Mouse (Mus musculus): ENCODE results near the gene Lat. TPM values are rescaled to one million over a fixed set of nuclear protein-coding genes. Genes with fewer than 3 reads are reported as not detected.

Lat gene
- total and polyA plus RNA-seq, 2 experiments: 0.46 to 1.4 TPM

GRCm38 (mm10) chr7:126350748-126351418 lies 18.5 kb downstream of the Lat start:
- H3K36me3 ChIP-seq (ENCODE audit: control insufficient read depth, insufficient read depth, low read length): no peaks in the 10 kb centered on the region
- TF ChIP-seq POLR2A (IDR thresholded peaks at IDR 0.05; ENCODE audit: extremely low read depth, insufficient read depth, low read length) (no peak), CTCF (IDR thresholded peaks at IDR 0.05; ENCODE audit: low read depth, low read length) (no peak)
- DNase-seq (ENCODE audit: extremely low read depth, low read depth, low spot score): no peak
- H3K27ac ChIP-seq (replicated peaks; ENCODE audit: insufficient read depth, low read depth, low read length): no peak overlapping the region
- H3K27me3 ChIP-seq (ENCODE audit: control insufficient read depth, insufficient read depth, low read length): no peaks in the 10 kb centered on the region
- no peak overlapping the region for H3K4me3 ChIP-seq (ENCODE audit: insufficient read depth, low read depth, low read length)
- no peaks in the 10 kb centered on the region for H3K79me2 ChIP-seq (ENCODE audit: control insufficient read depth, insufficient read depth, low read length)
- whole genome bisulfite sequencing: 68% methylated on average over 20 of the region's 20 CpGs
- H3K4me1 ChIP-seq (ENCODE audit: control insufficient read depth, insufficient read depth, low read length): no peaks in the 10 kb centered on the region
- H3K9ac ChIP-seq (ENCODE audit: low read depth, low read length): no peak overlapping the region

- no peak overlapping the region for H3K4me3 ChIP-seq (ENCODE audit: insufficient read depth, low read depth, low read length)
- H3K36me3 ChIP-seq (ENCODE audit: control insufficient read depth, insufficient read depth, low read length): no peaks in the 10 kb centered on the region
- TF ChIP-seq CTCF (IDR thresholded peaks at IDR 0.05; ENCODE audit: low read depth, low read length) (no peak), POLR2A (IDR thresholded peaks at IDR 0.05; ENCODE audit: extremely low read depth, insufficient read depth, low read length) (no peak)
- 73% methylated on average over 8 of the region's 8 CpGs for WGBS
- no peak for DNase-seq (ENCODE audit: extremely low read depth, low read depth, low spot score)
- H3K27ac ChIP-seq (replicated peaks; ENCODE audit: insufficient read depth, low read depth, low read length): no peak overlapping the region
- no peaks in the 10 kb centered on the region for H3K4me1 ChIP-seq (ENCODE audit: control insufficient read depth, insufficient read depth, low read length)
- no peaks in the 10 kb centered on the region for H3K27me3 ChIP-seq (ENCODE audit: control insufficient read depth, insufficient read depth, low read length)
- no peaks in the 10 kb centered on the region for H3K79me2 ChIP-seq (ENCODE audit: control insufficient read depth, insufficient read depth, low read length)
- no peak overlapping the region for H3K9ac ChIP-seq (ENCODE audit: low read depth, low read length)
Observed at GRCm38 (mm10) chr7:126348293-126348692, 21.1 kb downstream of the Lat start.

GRCm38 (mm10) chr7:126347098-126347497 lies 22.3 kb downstream of the Lat start:
- no peaks in the 10 kb centered on the region for H3K4me1 ChIP-seq (ENCODE audit: control insufficient read depth, insufficient read depth, low read length)
- 28% methylated on average over 1 of the region's 1 CpGs for WGBS
- TF ChIP-seq POLR2A (IDR thresholded peaks at IDR 0.05; ENCODE audit: extremely low read depth, insufficient read depth, low read length) (no peak), CTCF (IDR thresholded peaks at IDR 0.05; ENCODE audit: low read depth, low read length) (no peak)
- no peak for DNase-seq (ENCODE audit: extremely low read depth, low read depth, low spot score)
- no peaks in the 10 kb centered on the region for H3K36me3 ChIP-seq (ENCODE audit: control insufficient read depth, insufficient read depth, low read length)
- H3K9ac ChIP-seq (ENCODE audit: low read depth, low read length): no peak overlapping the region
- H3K79me2 ChIP-seq (ENCODE audit: control insufficient read depth, insufficient read depth, low read length): no peaks in the 10 kb centered on the region
- H3K27me3 ChIP-seq (ENCODE audit: control insufficient read depth, insufficient read depth, low read length): no peaks in the 10 kb centered on the region
- no peak overlapping the region for H3K27ac ChIP-seq (replicated peaks; ENCODE audit: insufficient read depth, low read depth, low read length)
- H3K4me3 ChIP-seq (ENCODE audit: insufficient read depth, low read depth, low read length): no peak overlapping the region

DNA sequence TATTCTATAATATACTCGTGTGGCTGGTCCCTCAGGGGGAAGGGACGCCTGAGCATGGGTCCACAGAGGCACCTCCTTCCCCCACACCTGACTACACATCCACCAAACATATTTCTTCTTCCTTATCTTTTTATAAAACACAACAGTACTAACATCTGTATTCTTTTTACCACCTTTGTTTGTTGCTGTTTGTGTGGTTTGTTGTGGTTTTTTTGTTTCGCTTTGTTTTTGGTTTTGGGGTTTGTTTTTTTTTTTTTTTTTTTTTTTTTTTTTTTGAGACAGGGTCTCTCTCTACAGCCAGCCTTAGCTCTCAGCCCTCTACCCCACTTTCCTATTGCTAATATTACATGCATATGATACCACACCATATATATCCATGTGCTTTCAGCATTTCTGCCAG lies 23.4 kb downstream of the Lat start:
- Histone ChIP-seq H3K27me3 (ENCODE audit: control insufficient read depth, insufficient read depth, low read length) (no peaks in the 10 kb centered on the region), H3K4me3 (ENCODE audit: insufficient read depth, low read depth, low read length) (no peak overlapping the region), H3K79me2 (ENCODE audit: control insufficient read depth, insufficient read depth, low read length) (no peaks in the 10 kb centered on the region), H3K4me1 (ENCODE audit: control insufficient read depth, insufficient read depth, low read length) (no peaks in the 10 kb centered on the region), H3K27ac (replicated peaks; ENCODE audit: insufficient read depth, low read depth, low read length) (no peak overlapping the region), H3K9ac (ENCODE audit: low read depth, low read length) (no peak overlapping the region), H3K36me3 (ENCODE audit: control insufficient read depth, insufficient read depth, low read length) (no peaks in the 10 kb centered on the region)
- WGBS: 48% methylated on average over 3 of the region's 3 CpGs
- TF ChIP-seq POLR2A (IDR thresholded peaks at IDR 0.05; ENCODE audit: extremely low read depth, insufficient read depth, low read length) (no peak), CTCF (IDR thresholded peaks at IDR 0.05; ENCODE audit: low read depth, low read length) (no peak)
- DNase-seq (ENCODE audit: extremely low read depth, low read depth, low spot score): no peak

- WGBS: 51% methylated on average over 3 of the region's 3 CpGs
- Histone ChIP-seq H3K79me2 (ENCODE audit: control insufficient read depth, insufficient read depth, low read length) (no peaks in the 10 kb centered on the region), H3K4me3 (ENCODE audit: insufficient read depth, low read depth, low read length) (no peak overlapping the region), H3K27ac (replicated peaks; ENCODE audit: insufficient read depth, low read depth, low read length) (no peak overlapping the region), H3K9ac (ENCODE audit: low read depth, low read length) (no peak overlapping the region), H3K27me3 (ENCODE audit: control insufficient read depth, insufficient read depth, low read length) (no peaks in the 10 kb centered on the region), H3K36me3 (ENCODE audit: control insufficient read depth, insufficient read depth, low read length) (no peaks in the 10 kb centered on the region), H3K4me1 (ENCODE audit: control insufficient read depth, insufficient read depth, low read length) (peaks cover 2% of the 10 kb centered on the region; the same call in 1 of the 2 replicates)
- TF ChIP-seq CTCF (IDR thresholded peaks at IDR 0.05; ENCODE audit: low read depth, low read length): no peak
- TF ChIP-seq POLR2A (IDR thresholded peaks at IDR 0.05; ENCODE audit: extremely low read depth, insufficient read depth, low read length): no peak
- no peak for DNase-seq (ENCODE audit: extremely low read depth, low read depth, low spot score)
Observed at GRCm38 (mm10) chr7:126345557-126345956, 23.8 kb downstream of the Lat start.

DNA sequence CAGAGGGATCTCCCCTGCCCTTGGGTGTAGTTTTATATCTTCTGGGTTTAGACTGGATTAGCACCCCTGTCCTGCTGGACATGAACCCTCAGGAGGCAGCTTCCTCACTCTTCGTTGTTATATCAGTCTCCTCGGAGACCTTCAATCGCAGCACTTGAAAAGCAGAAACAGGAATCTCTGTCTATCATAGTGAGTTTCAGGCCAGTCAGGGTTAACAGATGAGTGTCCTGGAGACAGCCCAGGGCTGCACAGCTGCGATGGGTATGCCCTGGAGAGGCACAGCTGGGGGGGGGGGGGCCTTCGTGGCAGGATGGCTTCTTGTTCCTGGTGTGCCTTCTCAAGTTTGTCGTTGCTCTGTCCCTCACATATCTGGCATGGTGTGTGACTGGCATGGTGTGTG lies 28.5 kb downstream of the Lat start:
- H3K27ac ChIP-seq (replicated peaks; ENCODE audit: insufficient read depth, low read depth, low read length): no peak overlapping the region
- H3K36me3 ChIP-seq (ENCODE audit: control insufficient read depth, insufficient read depth, low read length): no peaks in the 10 kb centered on the region
- H3K4me3 ChIP-seq (ENCODE audit: insufficient read depth, low read depth, low read length): no peak overlapping the region
- DNase-seq (ENCODE audit: extremely low read depth, low read depth, low spot score): no peak
- H3K79me2 ChIP-seq (ENCODE audit: control insufficient read depth, insufficient read depth, low read length): no peaks in the 10 kb centered on the region
- peaks cover 6% of the 10 kb centered on the region for H3K4me1 ChIP-seq (ENCODE audit: control insufficient read depth, insufficient read depth, low read length)
- H3K27me3 ChIP-seq (ENCODE audit: control insufficient read depth, insufficient read depth, low read length): no peaks in the 10 kb centered on the region
- H3K9ac ChIP-seq (ENCODE audit: low read depth, low read length): no peak overlapping the region
- WGBS: 50% methylated on average over 6 of the region's 6 CpGs
- no peak for TF ChIP-seq POLR2A (IDR thresholded peaks at IDR 0.05; ENCODE audit: extremely low read depth, insufficient read depth, low read length)
- no peak for TF ChIP-seq CTCF (IDR thresholded peaks at IDR 0.05; ENCODE audit: low read depth, low read length)
